Mouse (Mus musculus) granulocyte monocyte progenitor cell, adult 5-6 weeks (primary cell): Measurements from ENCODE around the gene Cdh23. TPM values are rescaled to one million over a fixed set of nuclear protein-coding genes. Genes with fewer than 3 reads are reported as not detected.

Experiments used
- ATAC-seq: replicated peaks from 2 replicates; pipeline ENCODE4 v1.8.0; 2016; ENCODE audit warnings: mild to moderate bottlenecking, moderate TSS enrichment, inconsistent platforms; ENCODE audit not compliant: poor library complexity, severe bottlenecking
- total RNA-seq, 2 experiments: library from RNA; stranded (forward) in 1 of 2; stranded (reverse) in 1 of 2; fragments of 200-712, 200-1000 nt in 1 of 2; fragments of >200 nt in 1 of 2; fragmentation: Nextera tagmentation in 1 of 2; gene quantifications; 2 replicates each; pipeline ENCODE4 v1.2.3; 2014 to 2017

The Cdh23 gene
- total RNA-seq, 2 experiments from 2014 or later, result not detected

- ATAC-seq, result peak; percentile 30; the same call in 1 of the 2 replicates
Observed at GRCm38 (mm10) chr10:60418137-60418536, 278.2 kb downstream of the Cdh23 start.

GRCm38 (mm10) chr10:60417041-60417440, 279.2 kb downstream of the Cdh23 start:
- no peak for ATAC-seq

- ATAC-seq, result 0 out of 2 replicates have a peak, but pooled peaks have one; percentile 10
Observed at GRCm38 (mm10) chr10:60413756-60414155, 282.5 kb downstream of the Cdh23 start.

GRCm38 (mm10) chr10:60411794-60412193, 284.5 kb downstream of the Cdh23 start:
- ATAC-seq, result no peak

- peak; percentile 88 for ATAC-seq
Observed at GRCm38 (mm10) chr10:60407831-60408230, 288.5 kb downstream of the Cdh23 start.

GRCm38 (mm10) chr10:60405460-60406177, 290.7 kb downstream of the Cdh23 start:
- no peak for ATAC-seq

- no peak for ATAC-seq
Observed at GRCm38 (mm10) chr10:60400507-60401295, 295.6 kb downstream of the Cdh23 start.

- no peak for ATAC-seq
Observed at GRCm38 (mm10) chr10:60399449-60399848, 296.8 kb downstream of the Cdh23 start, which contains the start of gene Gm17455. Gm17455 (plus strand) TSS chr10:60399726.

GRCm38 (mm10) chr10:60398051-60398814, 298.1 kb downstream of the Cdh23 start:
- ATAC-seq, result peak; percentile 79

- ATAC-seq, result peak; percentile 48
Observed at GRCm38 (mm10) chr10:60395605-60396004, 300.7 kb downstream of the Cdh23 start.

- no peak for ATAC-seq
Observed at GRCm38 (mm10) chr10:60394936-60395335, 301.4 kb downstream of the Cdh23 start.

- no peak for ATAC-seq
Observed at GRCm38 (mm10) chr10:60391661-60392060, 304.6 kb downstream of the Cdh23 start.

- ATAC-seq, result peak; percentile 38
Observed at GRCm38 (mm10) chr10:60390904-60391420, 305.3 kb downstream of the Cdh23 start.

- no peak for ATAC-seq
Observed at GRCm38 (mm10) chr10:60390177-60390903, 305.9 kb downstream of the Cdh23 start.

- ATAC-seq, result peak; percentile 81
Observed at GRCm38 (mm10) chr10:60389447-60389865, 306.8 kb downstream of the Cdh23 start.

- peak; percentile 45 for ATAC-seq
Observed at GRCm38 (mm10) chr10:60388332-60388731, 308.0 kb downstream of the Cdh23 start.

GRCm38 (mm10) chr10:60381142-60381925, 315.0 kb downstream of the Cdh23 start:
- ATAC-seq, result no peak

GRCm38 (mm10) chr10:60380229-60380628, 316.1 kb downstream of the Cdh23 start:
- no peak for ATAC-seq

GRCm38 (mm10) chr10:60379419-60379957, 316.8 kb downstream of the Cdh23 start:
- ATAC-seq, result peak; percentile 12; the same call in 1 of the 2 replicates
